Mouse (Mus musculus) midbrain, postnatal 0 days (tissue): ENCODE measurements at regions not wholly inside any gene's neighbourhood (a gene's known extent, or its start where the extent isn't known, plus 50 kb on each side); places are given as distances from the start of the nearest gene placed in this dataset.

Experiments used
- ATAC-seq: fragments of 200-750 bp; cut with Nextera tagmentation; 2 replicates; pipeline ENCODE4 v1.8.0; 2017; ENCODE audit warnings: moderate number of reproducible peaks, mild to moderate bottlenecking, moderate TSS enrichment, moderate library complexity; ENCODE audit not compliant: low FRiP score
- DNase-seq: peaks from one replicate; pipeline ENCODE4 v3.0.0-alpha.2; 2015; ENCODE audit warnings: low spot score
- H3K27ac ChIP-seq: fragments of 300-500 bp; sonication (generic); 2 replicates; pipeline ENCODE4 v1.5.1; 2014; ENCODE audit warnings: low read depth, mild to moderate bottlenecking, low read length, mixed read lengths
- H3K27me3 ChIP-seq: fragments of 300-500 bp; sonication (generic); 2 replicates; pipeline ENCODE4 v1.6.1; 2014; ENCODE audit warnings: low read length, control low read depth, mixed read lengths; ENCODE audit not compliant: insufficient read depth
- H3K36me3 ChIP-seq: fragments of 300-500 bp; sonication (generic); 2 replicates; pipeline ENCODE4 v1.6.1; 2014; ENCODE audit warnings: low read length, control low read depth, mixed read lengths; ENCODE audit not compliant: insufficient read depth
- H3K4me1 ChIP-seq: fragments of 300-500 bp; sonication (generic); 2 replicates; pipeline ENCODE4 v1.6.1; 2014; ENCODE audit warnings: mild to moderate bottlenecking, control low read depth, antibody characterized with exemption, low read length, mixed read lengths; ENCODE audit not compliant: insufficient read depth
- H3K4me2 ChIP-seq: fragments of 300-500 bp; sonication (generic); 2 replicates; pipeline ENCODE4 v1.6.1; 2014; ENCODE audit warnings: low read depth, mild to moderate bottlenecking, low read length, mixed read lengths; ENCODE audit not compliant: poor library complexity, severe bottlenecking
- H3K4me3 ChIP-seq: fragments of 300-500 bp; sonication (generic); 2 replicates; pipeline ENCODE4 v1.5.1; 2014; ENCODE audit warnings: low read depth, mild to moderate bottlenecking, low read length, moderate library complexity
- H3K9ac ChIP-seq: fragments of 300-500 bp; sonication (generic); replicated peaks from 2 replicates; pipeline ENCODE4 v1.6.1; 2014; ENCODE audit warnings: mild to moderate bottlenecking, low read length, moderate library complexity, mixed read lengths; ENCODE audit not compliant: poor library complexity, severe bottlenecking
- H3K9me3 ChIP-seq: fragments of 300-500 bp; sonication (generic); 2 replicates; pipeline ENCODE4 v1.6.1; 2016; ENCODE audit warnings: low read length, control low read depth
- CTCF ChIP-seq: IDR thresholded peaks from 2 replicates; pipeline ENCODE4 v1.5.1; 2016; ENCODE audit warnings: antibody characterized with exemption, mild to moderate bottlenecking
- WGBS: fragments of 180-500 bp; shearing (Covaris S2); extraction: QIAGEN DNeasy Blood & Tissue Kit; methylation state at CpG from one replicate; pipeline ENCODE4 v1.1.7; 2014; 5-methylcytosine and 5-hydroxymethylcytosine counted together

GRCm38 (mm10) chr12:105936812-105937530 lies 73.1 kb upstream of the Vrk1 start:
- Histone ChIP-seq H3K36me3 (no peaks in the 10 kb centered on the region), H3K9ac (no peak overlapping the region), H3K4me1 (no peaks in the 10 kb centered on the region), H3K27ac (no peak overlapping the region), H3K9me3 (no peaks in the 10 kb centered on the region), H3K27me3 (0 out of 2 replicates have a peak, but pooled peaks cover 2% of the 10 kb centered on the region), H3K4me3 (no peak overlapping the region), H3K4me2 (no peak overlapping the region)
- ATAC-seq (no peak), DNase-seq (no peak)
- WGBS: 89% methylated on average over 18 of the region's 18 CpGs
- no peak for TF ChIP-seq CTCF

GRCm38 (mm10) chr12:105942136-105943076 lies 67.6 kb upstream of the Vrk1 start:
- no peak overlapping the region for H3K27ac ChIP-seq
- H3K9me3 ChIP-seq: no peaks in the 10 kb centered on the region
- H3K36me3 ChIP-seq: no peaks in the 10 kb centered on the region
- WGBS: 75% methylated on average over 20 of the region's 20 CpGs
- H3K4me3 ChIP-seq: no peak overlapping the region
- no peak overlapping the region for H3K4me2 ChIP-seq
- ATAC-seq (no peak), DNase-seq (no peak)
- no peaks in the 10 kb centered on the region for H3K4me1 ChIP-seq
- TF ChIP-seq CTCF: no peak
- no peaks in the 10 kb centered on the region for H3K27me3 ChIP-seq
- H3K9ac ChIP-seq: no peak overlapping the region

DNA sequence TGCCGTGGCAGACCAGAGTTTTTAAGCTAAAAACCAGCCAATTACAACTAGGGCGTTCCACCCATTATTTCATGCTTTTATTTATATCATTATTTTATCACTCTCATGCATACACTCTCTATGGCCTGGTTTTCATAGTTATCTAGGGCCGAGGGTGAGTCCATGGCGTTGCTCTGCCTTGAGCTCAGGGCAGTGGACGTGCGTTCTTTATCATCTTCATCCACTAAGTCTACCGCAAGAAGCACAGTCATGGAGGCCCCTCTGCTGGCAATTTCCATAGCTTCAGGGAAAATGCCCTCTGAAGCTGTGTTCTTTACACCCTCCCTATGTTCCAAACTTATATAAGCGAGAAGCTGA lies 67.0 kb upstream of the Vrk1 start:
- H3K4me2 ChIP-seq: no peak overlapping the region
- H3K9ac ChIP-seq: no peak overlapping the region
- 90% methylated on average over 8 of the region's 8 CpGs for WGBS
- H3K27me3 ChIP-seq: no peaks in the 10 kb centered on the region
- H3K27ac ChIP-seq: no peak overlapping the region
- no peak overlapping the region for H3K4me3 ChIP-seq
- DNase-seq (no peak), ATAC-seq (no peak)
- 0 out of 2 replicates have a peak, but pooled peaks have one; percentile 8 for TF ChIP-seq CTCF
- H3K36me3 ChIP-seq: no peaks in the 10 kb centered on the region
- H3K4me1 ChIP-seq: no peaks in the 10 kb centered on the region
- no peaks in the 10 kb centered on the region for H3K9me3 ChIP-seq

DNA sequence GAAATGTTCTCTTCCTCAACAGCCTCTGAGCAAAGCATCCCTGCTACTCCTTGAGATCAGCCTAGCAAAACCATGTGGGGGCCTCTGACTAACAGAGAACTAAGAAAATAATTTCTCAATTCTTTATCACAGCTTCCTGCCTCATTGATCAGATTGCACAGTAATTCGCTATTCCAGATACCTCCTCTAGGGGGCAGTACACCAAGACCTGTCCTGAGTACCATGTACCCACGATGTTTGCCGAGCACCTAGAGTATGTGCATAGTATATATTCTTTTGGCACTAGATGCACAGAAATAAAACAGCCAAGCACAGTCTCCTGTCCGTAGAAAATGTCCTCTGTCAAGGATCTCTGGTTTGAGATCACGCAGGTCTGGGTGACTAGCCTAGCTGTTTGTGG lies 62.7 kb upstream of the Vrk1 start:
- Histone ChIP-seq H3K4me1 (no peaks in the 10 kb centered on the region), H3K9me3 (no peaks in the 10 kb centered on the region), H3K27me3 (no peaks in the 10 kb centered on the region), H3K4me2 (no peak overlapping the region), H3K27ac (no peak overlapping the region), H3K36me3 (no peaks in the 10 kb centered on the region), H3K4me3 (no peak overlapping the region), H3K9ac (no peak overlapping the region)
- WGBS: 60% methylated on average over 5 of the region's 5 CpGs
- peak; percentile 52 for TF ChIP-seq CTCF
- no peak for DNase-seq
- no peak for ATAC-seq

GRCm38 (mm10) chr12:105948322-105948721 lies 61.7 kb upstream of the Vrk1 start:
- H3K27ac ChIP-seq: no peak overlapping the region
- no peak overlapping the region for H3K9ac ChIP-seq
- WGBS: 79% methylated on average over 2 of the region's 2 CpGs
- no peak for DNase-seq
- no peaks in the 10 kb centered on the region for H3K9me3 ChIP-seq
- no peaks in the 10 kb centered on the region for H3K4me1 ChIP-seq
- H3K4me2 ChIP-seq: no peak overlapping the region
- no peaks in the 10 kb centered on the region for H3K36me3 ChIP-seq
- ATAC-seq: no peak
- TF ChIP-seq CTCF: no peak
- no peak overlapping the region for H3K4me3 ChIP-seq
- no peaks in the 10 kb centered on the region for H3K27me3 ChIP-seq
